Mouse (Mus musculus) liver, adult 2 months (tissue): ENCODE measurements around the gene Cog5. TPM values are rescaled to one million over a fixed set of nuclear protein-coding genes. Genes with fewer than 3 reads are reported as not detected.

Source experiments
- DNase-seq: peaks from one replicate; pipeline ENCODE4 v3.0.0-alpha.2; 2011; ENCODE audit warnings: low read depth, low spot score; ENCODE audit errors: extremely low read depth
- H3K27ac ChIP-seq: fragments of 200-500 bp; replicated peaks from 2 replicates; pipeline ENCODE4 v1.5.1; 2012; ENCODE audit warnings: low read depth, mild to moderate bottlenecking, control low read depth, inconsistent platforms, low read length; ENCODE audit not compliant: insufficient read depth
- H3K27me3 ChIP-seq: fragments of 200-500 bp; 2 replicates; pipeline ENCODE4 v1.6.1; 2012; ENCODE audit warnings: mild to moderate bottlenecking, moderate library complexity, low read length, inconsistent platforms; ENCODE audit not compliant: control insufficient read depth, insufficient read depth
- H3K36me3 ChIP-seq: fragments of 200-500 bp; 2 replicates; pipeline ENCODE4 v1.6.1; 2012; ENCODE audit warnings: low read length, inconsistent platforms; ENCODE audit not compliant: control insufficient read depth, insufficient read depth
- H3K4me1 ChIP-seq: fragments of 200-500 bp; 2 replicates; pipeline ENCODE4 v1.6.1; 2011; ENCODE audit warnings: low read length; ENCODE audit not compliant: control insufficient read depth, insufficient read depth
- H3K4me3 ChIP-seq: fragments of 200-500 bp; 2 replicates; pipeline ENCODE4 v1.5.1; 2011; ENCODE audit warnings: low read depth, mild to moderate bottlenecking, control low read depth, low read length, moderate library complexity; ENCODE audit not compliant: insufficient read depth
- H3K79me2 ChIP-seq: fragments of 200-500 bp; 2 replicates; pipeline ENCODE4 v1.6.1; 2012; ENCODE audit warnings: inconsistent platforms, mild to moderate bottlenecking, low read length, moderate library complexity; ENCODE audit not compliant: control insufficient read depth, insufficient read depth
- H3K9ac ChIP-seq: fragments of 200-500 bp; 2 replicates; pipeline ENCODE4 v1.6.1; 2012; ENCODE audit warnings: low read depth, mild to moderate bottlenecking, control low read depth, inconsistent platforms, low read length
- CTCF ChIP-seq: fragments of 200-500 bp; IDR thresholded peaks from 2 replicates; pipeline ENCODE4 v1.5.1; 2011; ENCODE audit warnings: low read depth, low read length, control low read depth
- POLR2A ChIP-seq: fragments of 200-500 bp; IDR thresholded peaks from 2 replicates; pipeline ENCODE4 v1.6.1; 2011; ENCODE audit warnings: low read length, control low read depth; ENCODE audit not compliant: insufficient read depth; ENCODE audit errors: extremely low read depth
- WGBS: fragments of 180-500 bp; shearing (Covaris S2); methylation state at CpG from one replicate; pipeline ENCODE4 v1.1.7; 2018; 5-methylcytosine and 5-hydroxymethylcytosine counted together
- polyA plus RNA-seq: library from polyadenylated mRNA; depleted of rRNA; stranded (reverse); fragments of >200 nt; gene quantifications from 2 replicates; pipeline ENCODE4 v1.2.3, GENCODE M21; 2012
- total RNA-seq: library from RNA; depleted of rRNA; stranded (reverse); fragments of >200 nt; gene quantifications from 2 replicates; pipeline ENCODE4 v1.2.3, GENCODE M21; 2014

Cog5 gene
- total and polyA plus RNA-seq, 2 experiments, result 7.6 to 33.5 TPM

- no peaks in the 10 kb centered on the region for H3K27me3 ChIP-seq
- no peak overlapping the region for H3K4me3 ChIP-seq
- H3K27ac ChIP-seq, result no peak overlapping the region
- TF ChIP-seq CTCF (no peak), POLR2A (no peak)
- 0 out of 2 replicates have a peak, but pooled peaks cover 2% of the 10 kb centered on the region for H3K36me3 ChIP-seq
- H3K9ac ChIP-seq, result no peak overlapping the region
- no peaks in the 10 kb centered on the region for H3K79me2 ChIP-seq
- H3K4me1 ChIP-seq, result no peaks in the 10 kb centered on the region
- 74% methylated on average over 2 of the region's 2 CpGs for WGBS
- DNase-seq, result no peak
Observed at GRCm38 (mm10) chr12:31755885-31756755, 101.5 kb downstream of the Cog5 start.

- Histone ChIP-seq H3K27ac (no peak overlapping the region), H3K36me3 (no peaks in the 10 kb centered on the region), H3K79me2 (no peaks in the 10 kb centered on the region), H3K4me3 (no peak overlapping the region), H3K27me3 (no peaks in the 10 kb centered on the region), H3K4me1 (no peaks in the 10 kb centered on the region), H3K9ac (no peak overlapping the region)
- DNase-seq, result no peak
- 97% methylated on average over 3 of the region's 3 CpGs for WGBS
- TF ChIP-seq CTCF (no peak), POLR2A (no peak)
Observed at GRCm38 (mm10) chr12:31773612-31774011, 118.9 kb downstream of the Cog5 start.

DNA sequence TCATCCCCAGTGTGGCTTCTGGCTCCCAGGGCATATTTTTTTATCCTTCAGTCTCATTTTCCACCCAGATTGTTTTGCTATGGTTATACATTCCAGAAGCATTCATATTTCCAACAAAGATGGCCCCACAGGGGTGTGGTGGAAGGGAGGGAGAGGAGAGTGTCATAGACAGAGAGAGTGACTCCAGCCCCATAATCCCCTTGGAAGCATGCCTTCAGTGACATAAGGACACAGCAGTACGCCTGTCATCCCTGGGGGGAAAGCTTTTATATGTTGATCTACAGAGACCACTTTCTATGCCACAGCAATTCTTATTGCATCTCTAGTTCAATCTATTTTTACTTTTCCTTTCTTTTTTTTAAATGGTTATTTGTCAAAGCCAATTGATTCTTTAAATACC is 129.6 kb downstream of the Cog5 start:
- H3K4me1 ChIP-seq, result no peaks in the 10 kb centered on the region
- H3K4me3 ChIP-seq, result no peak overlapping the region
- H3K79me2 ChIP-seq, result no peaks in the 10 kb centered on the region
- WGBS, result 100% methylated on average over 1 of the region's 1 CpGs
- no peak overlapping the region for H3K9ac ChIP-seq
- TF ChIP-seq POLR2A, result no peak
- no peak for TF ChIP-seq CTCF
- no peaks in the 10 kb centered on the region for H3K36me3 ChIP-seq
- DNase-seq, result no peak
- no peaks in the 10 kb centered on the region for H3K27me3 ChIP-seq
- H3K27ac ChIP-seq, result no peak overlapping the region

GRCm38 (mm10) chr12:31788530-31788929 is 133.9 kb downstream of the Cog5 start:
- TF ChIP-seq CTCF (no peak), POLR2A (no peak)
- H3K9ac ChIP-seq, result no peak overlapping the region
- H3K27me3 ChIP-seq, result no peaks in the 10 kb centered on the region
- no peaks in the 10 kb centered on the region for H3K4me1 ChIP-seq
- H3K4me3 ChIP-seq, result no peak overlapping the region
- H3K27ac ChIP-seq, result no peak overlapping the region
- H3K36me3 ChIP-seq, result peaks cover 2% of the 10 kb centered on the region; the same call in 1 of the 2 replicates
- DNase-seq, result no peak
- WGBS, result 94% methylated on average over 3 of the region's 3 CpGs
- H3K79me2 ChIP-seq, result no peaks in the 10 kb centered on the region

GRCm38 (mm10) chr12:31806410-31807154 is 151.9 kb downstream of the Cog5 start:
- H3K27ac ChIP-seq, result no peak overlapping the region
- no peaks in the 10 kb centered on the region for H3K27me3 ChIP-seq
- 89% methylated on average over 5 of the region's 5 CpGs for WGBS
- TF ChIP-seq CTCF (no peak), POLR2A (no peak)
- DNase-seq, result no peak
- no peak overlapping the region for H3K4me3 ChIP-seq
- H3K79me2 ChIP-seq, result no peaks in the 10 kb centered on the region
- peaks cover 4% of the 10 kb centered on the region; the same call in 1 of the 2 replicates for H3K36me3 ChIP-seq
- H3K4me1 ChIP-seq, result no peaks in the 10 kb centered on the region
- H3K9ac ChIP-seq, result no peak overlapping the region
